Mouse (Mus musculus): ENCODE data around the gene Fbxw11.

Fbxw11 gene

GRCm38 (mm10) chr11:32746475-32746874 is 104.0 kb downstream of the Fbxw11 start:
- no peak for DNase-seq (ENCODE audit: low read depth in 1 of 2, low spot score in 2 of 2)

GRCm38 (mm10) chr11:32748800-32749199 is 106.3 kb downstream of the Fbxw11 start:
- no peak for DNase-seq (ENCODE audit: low read depth in 1 of 2, low spot score in 2 of 2)

GRCm38 (mm10) chr11:32751863-32752594 is 109.5 kb downstream of the Fbxw11 start:
- DNase-seq (ENCODE audit: low read depth in 1 of 2, low spot score in 2 of 2): no peak

- DNase-seq (ENCODE audit: low read depth in 1 of 2, low spot score in 2 of 2): no peak
Observed at GRCm38 (mm10) chr11:32752595-32752885, 110.0 kb downstream of the Fbxw11 start.

GRCm38 (mm10) chr11:32753358-32753757 is 110.8 kb downstream of the Fbxw11 start:
- DNase-seq (ENCODE audit: low read depth in 1 of 2, low spot score in 2 of 2): no peak

GRCm38 (mm10) chr11:32762773-32763172 is 120.2 kb downstream of the Fbxw11 start:
- DNase-seq (ENCODE audit: low read depth in 1 of 2, low spot score in 2 of 2): no peak

- DNase-seq (ENCODE audit: low read depth in 1 of 2, low spot score in 2 of 2): no peak
Observed at GRCm38 (mm10) chr11:32767496-32768230, 125.1 kb downstream of the Fbxw11 start.

GRCm38 (mm10) chr11:32768642-32769343 is 126.3 kb downstream of the Fbxw11 start:
- no peak for DNase-seq (ENCODE audit: low read depth in 1 of 2, low spot score in 2 of 2)

- DNase-seq (ENCODE audit: low read depth in 1 of 2, low spot score in 2 of 2): no peak
Observed at GRCm38 (mm10) chr11:32780747-32781536, 138.4 kb downstream of the Fbxw11 start.

GRCm38 (mm10) chr11:32781633-32782404 is 139.3 kb downstream of the Fbxw11 start:
- DNase-seq (ENCODE audit: low read depth in 1 of 2, low spot score in 2 of 2): no peak

GRCm38 (mm10) chr11:32782724-32783123 is 140.2 kb downstream of the Fbxw11 start:
- no peak for DNase-seq (ENCODE audit: low read depth in 1 of 2, low spot score in 2 of 2)

GRCm38 (mm10) chr11:32785591-32786147 is 143.1 kb downstream of the Fbxw11 start:
- DNase-seq (ENCODE audit: low read depth in 1 of 2, low spot score in 2 of 2): no peak

GRCm38 (mm10) chr11:32786201-32786600 is 143.7 kb downstream of the Fbxw11 start:
- DNase-seq (ENCODE audit: low read depth in 1 of 2, low spot score in 2 of 2): no peak

GRCm38 (mm10) chr11:32794759-32795445 is 152.4 kb downstream of the Fbxw11 start:
- DNase-seq (ENCODE audit: low read depth in 1 of 2, low spot score in 2 of 2): no peak
